Mouse (Mus musculus) CH12.LX (cell line): ENCODE data around the gene Renbp. TPM values are rescaled to one million over a fixed set of nuclear protein-coding genes. Genes with fewer than 3 reads are reported as not detected.

ENCODE experiments used
- DNase-seq: peaks from one replicate; pipeline ENCODE4 v3.0.0-alpha.2; 2013; ENCODE audit errors: extremely low read depth
- H3K27ac ChIP-seq: 2 replicates; pipeline ENCODE4 v1.5.1; 2012; ENCODE audit warnings: low read depth, mild to moderate bottlenecking, control low read depth, moderate library complexity; ENCODE audit not compliant: insufficient read depth
- H3K27me3 ChIP-seq: replicated peaks from 2 replicates; pipeline ENCODE3; 2012; ENCODE audit warnings: inconsistent platforms
- H3K36me3 ChIP-seq, 2 experiments: replicated peaks in 1 of 2; 2 replicates each; pipeline versions ENCODE3 to v1.6.1; 2012; ENCODE audit warnings: inconsistent platforms in 1 of 2, low read length in 1 of 2, mild to moderate bottlenecking in 1 of 2, mixed read lengths in 1 of 2, moderate library complexity in 1 of 2; ENCODE audit not compliant: control insufficient read depth in 1 of 2, insufficient read depth in 1 of 2
- H3K4me1 ChIP-seq, 2 experiments: 2 replicates each; pipeline ENCODE4 v1.6.1; 2012; ENCODE audit warnings: inconsistent platforms in 1 of 2, moderate library complexity in 1 of 2; ENCODE audit not compliant: insufficient read depth in 2 of 2, control insufficient read depth in 1 of 2
- H3K4me2 ChIP-seq: 2 replicates; pipeline ENCODE4 v1.6.1; 2012; ENCODE audit warnings: low read depth, mild to moderate bottlenecking, control low read depth; ENCODE audit not compliant: poor library complexity, insufficient read depth, severe bottlenecking
- H3K4me3 ChIP-seq, 3 experiments: fragments of 150-350 bp in 1 of 3; sonication (generic) in 1 of 3; replicated peaks in 1 of 3; 2 replicates each; pipeline versions ENCODE3 to v1.5.1; 2011 to 2012; ENCODE audit warnings: low read depth in 2 of 3, low read length in 2 of 3, mild to moderate bottlenecking in 2 of 3, moderate library complexity in 2 of 3, control low read depth in 1 of 3, improper control_type of control experiment in 1 of 3, inconsistent platforms in 1 of 3, mixed read lengths in 1 of 3; ENCODE audit not compliant: poor library complexity in 1 of 3
- H3K79me2 ChIP-seq: replicated peaks from 2 replicates; pipeline ENCODE4 v1.6.1; 2012; ENCODE audit warnings: mild to moderate bottlenecking, moderate library complexity; ENCODE audit not compliant: control insufficient read depth, poor library complexity, insufficient read depth, severe bottlenecking; ENCODE audit errors: extremely low read depth
- H3K9ac ChIP-seq: 2 replicates; pipeline ENCODE4 v1.6.1; 2012; ENCODE audit warnings: low read depth, mild to moderate bottlenecking, control low read depth, moderate library complexity; ENCODE audit not compliant: insufficient read depth
- H3K9me3 ChIP-seq: replicated peaks from 2 replicates; pipeline ENCODE3; 2012; ENCODE audit warnings: low read length, inconsistent platforms, mixed read lengths
- CTCF ChIP-seq, 2 experiments: IDR thresholded peaks in 1 of 2; conservative IDR thresholded peaks in 1 of 2; 2 replicates each; pipeline ENCODE4 v1.5.1; 2011 to 2012; ENCODE audit warnings: low read depth in 2 of 2, low read length in 2 of 2, improper control_type of control experiment in 1 of 2, inconsistent platforms in 1 of 2, mild to moderate bottlenecking in 1 of 2, moderate library complexity in 1 of 2
- E2F4 ChIP-seq: IDR thresholded peaks from 2 replicates; pipeline ENCODE4 v1.6.1; 2011; ENCODE audit warnings: low read depth, low read length, improper control_type of control experiment; ENCODE audit not compliant: insufficient replicate concordance
- IRF4 ChIP-seq: IDR thresholded peaks from 2 replicates; pipeline ENCODE4 v1.6.1; 2014; ENCODE audit warnings: low read depth, mild to moderate bottlenecking, inconsistent platforms, low read length, improper control_type of control experiment
- JUN ChIP-seq: IDR thresholded peaks from 2 replicates; pipeline ENCODE4 v1.6.1; 2011; ENCODE audit warnings: low read depth, mild to moderate bottlenecking, low read length, improper control_type of control experiment, moderate library complexity; ENCODE audit not compliant: insufficient read depth
- JUND ChIP-seq: conservative IDR thresholded peaks from 2 replicates; pipeline ENCODE4 v1.6.1; 2011; ENCODE audit warnings: low read depth, low read length, improper control_type of control experiment
- KAT2A ChIP-seq: IDR thresholded peaks from 2 replicates; pipeline ENCODE4 v1.6.1; 2012; ENCODE audit warnings: low read length, improper control_type of control experiment, inconsistent platforms; ENCODE audit not compliant: insufficient replicate concordance
- MAX ChIP-seq: IDR thresholded peaks from 2 replicates; pipeline ENCODE4 v1.6.1; 2011; ENCODE audit warnings: low read length, improper control_type of control experiment
- MXI1 ChIP-seq: IDR thresholded peaks from 2 replicates; pipeline ENCODE4 v1.6.1; 2011; ENCODE audit warnings: mild to moderate bottlenecking, low read depth, low read length, improper control_type of control experiment
- NELFE ChIP-seq: IDR thresholded peaks from 2 replicates; pipeline ENCODE4 v1.6.1; 2011; ENCODE audit warnings: low read depth, low read length, improper control_type of control experiment
- POLR2A ChIP-seq: IDR thresholded peaks from 2 replicates; pipeline ENCODE4 v1.6.1; 2011; ENCODE audit warnings: low read depth, mild to moderate bottlenecking, improper control_type of control experiment, low read length
- POLR2AphosphoS2 ChIP-seq: IDR thresholded peaks from 2 replicates; pipeline ENCODE4 v1.6.1; 2011; ENCODE audit warnings: low read depth, low read length, improper control_type of control experiment
- TCF12 ChIP-seq: IDR thresholded peaks from 2 replicates; pipeline ENCODE4 v1.6.1; 2014; ENCODE audit warnings: low read depth, mild to moderate bottlenecking, inconsistent platforms, low read length, improper control_type of control experiment
- ZMIZ1 ChIP-seq: IDR thresholded peaks from 2 replicates; pipeline ENCODE4 v1.6.1; 2012; ENCODE audit warnings: low read depth, mild to moderate bottlenecking, inconsistent platforms, low read length, improper control_type of control experiment
- ZNF384 ChIP-seq: IDR thresholded peaks from 2 replicates; pipeline ENCODE4 v1.6.1; 2012; ENCODE audit warnings: low read depth, low read length, improper control_type of control experiment, inconsistent platforms
- dilution Hi-C: fragments of 300-500 bp; cut with MboI; formaldehyde crosslinking; loops from 2 replicates; pipeline ENCODE4 v1.14.3; 2020; ENCODE audit warnings: low sequenced_read_pairs; ENCODE audit not compliant: extremely low pct_unique_long_range_greater_than_20kb, extremely low pct_ligation_motif_present
- in situ Hi-C: fragments of 300-500 bp; cut with MboI; formaldehyde crosslinking; loops from 3 replicates; pipeline ENCODE4 v1.14.3; 2019; ENCODE audit warnings: low sequenced_read_pairs, low pct_ligation_motif_present, low pct_unique_long_range_greater_than_20kb, mixed read lengths
- polyA plus RNA-seq: library from polyadenylated mRNA; unstranded; fragments of >175 nt; gene quantifications from 2 replicates; pipeline ENCODE4 v1.2.1, GENCODE M21; 2012; ENCODE audit warnings: low read depth; ENCODE audit not compliant: insufficient read length
- total RNA-seq, 2 experiments: library from RNA; depleted of rRNA; stranded (reverse); fragments of 300-350 nt in 1 of 2; fragments of >200 nt in 1 of 2; gene quantifications; 2 replicates each; pipeline ENCODE4 v1.2.3; 2012 to 2014

Gene Renbp
- total and polyA plus RNA-seq, 3 experiments, result 24.7 to 66.3 (median 43.4) TPM

DNA sequence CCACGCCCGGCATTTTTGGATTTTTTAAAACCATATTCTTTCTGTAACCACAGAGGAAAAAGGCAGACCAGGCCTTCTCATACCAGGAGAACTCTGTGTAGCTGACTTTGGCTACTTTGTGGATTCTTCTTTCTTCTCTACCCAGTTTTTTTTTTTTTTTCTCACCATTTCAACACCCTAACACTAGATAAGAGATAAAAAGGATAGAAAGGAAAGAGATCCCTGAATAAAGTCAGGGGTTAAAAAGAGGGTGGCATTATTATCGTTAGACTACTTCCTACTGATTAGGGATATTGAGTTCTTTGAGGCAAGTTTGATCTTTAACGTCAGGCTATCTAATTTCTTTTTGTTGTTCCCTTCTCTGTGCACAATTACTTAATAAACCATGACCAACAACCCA is 42.1 kb upstream of the Renbp start:
- peaks cover 9 to 26% of the 10 kb centered on the region in 2 experiments; a peak in 3 of 4 replicates for H3K4me1 ChIP-seq
- in situ Hi-C loops, result no loop called here
- H3K27me3 ChIP-seq, result no peaks in the 10 kb centered on the region
- dilution Hi-C loops, result no loop called here
- H3K9ac ChIP-seq, result no peak overlapping the region
- DNase-seq, result no peak
- no peaks in the 10 kb centered on the region for H3K9me3 ChIP-seq
- H3K36me3 ChIP-seq, result no peaks in the 10 kb centered on the region
- no peak overlapping the region for H3K4me2 ChIP-seq
- no peak overlapping the region for H3K4me3 ChIP-seq
- no peak overlapping the region for H3K27ac ChIP-seq
- TF ChIP-seq POLR2A (no peak), ZNF384 (no peak), NELFE (no peak), E2F4 (no peak), MAX (no peak)
- TF ChIP-seq, all 38 proteins: peak for 0
- H3K79me2 ChIP-seq, result no peaks in the 10 kb centered on the region

DNA sequence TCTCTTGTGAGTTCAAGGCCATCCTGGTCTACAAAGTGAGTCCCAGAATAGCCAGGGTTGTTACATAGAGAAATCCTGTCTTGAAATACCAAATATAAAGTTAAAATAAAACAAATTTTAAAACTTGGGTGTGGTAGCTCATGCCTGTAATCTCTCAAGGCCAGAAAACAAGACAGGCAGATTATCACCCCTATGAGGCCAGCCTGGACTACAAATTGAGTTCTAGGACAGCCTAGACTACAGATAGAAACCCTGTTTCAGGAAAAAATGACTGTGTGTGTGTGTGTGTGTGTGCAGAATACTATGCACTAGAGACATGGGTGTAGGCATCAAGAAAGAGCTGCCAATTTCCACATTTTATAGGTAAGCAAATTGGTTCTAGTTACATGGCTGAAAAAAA is 40.1 kb upstream of the Renbp start:
- no peak overlapping the region for H3K4me2 ChIP-seq
- in situ Hi-C loops, result no loop called here
- H3K9me3 ChIP-seq, result no peaks in the 10 kb centered on the region
- no peak overlapping the region for H3K4me3 ChIP-seq
- TF ChIP-seq POLR2AphosphoS2, result no peak
- TF ChIP-seq CTCF (conservative IDR thresholded peaks at IDR 0.05 in 1 of 2, IDR thresholded peaks at IDR 0.05 in 1 of 2; ENCODE audit: low read depth in 2 of 2, low read length in 2 of 2), result no peak
- TF ChIP-seq KAT2A, result no peak
- no peak for TF ChIP-seq MXI1
- no peak for TF ChIP-seq TCF12
- no peak for TF ChIP-seq E2F4
- TF ChIP-seq JUND, result no peak
- H3K27ac ChIP-seq, result no peak overlapping the region
- no peak overlapping the region for H3K9ac ChIP-seq
- peaks cover 3 to 13% of the 10 kb centered on the region in 2 experiments; a peak in 2 of 4 replicates for H3K4me1 ChIP-seq
- H3K79me2 ChIP-seq, result peaks cover 3% of the 10 kb centered on the region; the same call in 1 of the 2 replicates
- no peak for DNase-seq
- H3K36me3 ChIP-seq, result no peaks in the 10 kb centered on the region
- dilution Hi-C loops, result no loop called here
- H3K27me3 ChIP-seq, result no peaks in the 10 kb centered on the region

DNA sequence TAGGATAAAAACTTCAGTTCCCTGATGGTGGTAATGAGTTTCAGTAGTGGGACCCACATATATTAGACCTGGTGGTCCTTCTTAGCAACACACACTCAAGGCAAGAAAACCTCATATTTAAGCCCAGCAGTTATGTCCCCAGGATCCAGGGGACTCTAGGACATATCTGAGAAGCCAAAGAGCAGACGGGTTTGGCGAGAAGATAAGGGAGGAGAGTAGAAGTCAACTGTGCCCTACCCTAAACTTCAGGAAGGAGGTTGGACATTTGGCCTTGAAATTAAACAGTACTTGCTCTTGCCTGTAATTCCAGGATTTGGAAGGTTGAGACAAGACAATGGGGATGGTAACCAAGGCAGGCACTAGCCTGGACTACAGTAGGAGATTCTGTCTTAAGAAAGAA is 39.1 kb upstream of the Renbp start:
- H3K27ac ChIP-seq, result no peak overlapping the region
- peaks cover 3 to 11% of the 10 kb centered on the region in 2 experiments; a peak in 2 of 4 replicates for H3K4me1 ChIP-seq
- TF ChIP-seq ZMIZ1 (no peak), JUN (no peak), MXI1 (no peak), IRF4 (no peak)
- no peaks in the 10 kb centered on the region for H3K27me3 ChIP-seq
- dilution Hi-C loops, result no loop called here
- in situ Hi-C loops, result no loop called here
- H3K36me3 ChIP-seq, result peaks cover under 1 to 1% of the 10 kb centered on the region in 2 experiments
- no peak for DNase-seq
- no peak overlapping the region for H3K4me3 ChIP-seq
- H3K9ac ChIP-seq, result no peak overlapping the region
- H3K79me2 ChIP-seq, result peaks cover 14% of the 10 kb centered on the region
- no peaks in the 10 kb centered on the region for H3K9me3 ChIP-seq
- no peak overlapping the region for H3K4me2 ChIP-seq
